Mouse (Mus musculus) olfactory bulb, adult 2 months (tissue): ENCODE data around the gene 1700125H20Rik.

Experiments used
- CTCF ChIP-seq: fragments of 200-500 bp; IDR thresholded peaks from 2 replicates; pipeline ENCODE4 v1.5.1; 2012; ENCODE audit warnings: low read depth, mild to moderate bottlenecking, low read length, moderate library complexity; ENCODE audit not compliant: insufficient read depth
- POLR2A ChIP-seq: fragments of 200-500 bp; IDR thresholded peaks from 2 replicates; pipeline ENCODE4 v1.6.1; 2012; ENCODE audit warnings: mild to moderate bottlenecking, low read depth, low read length, moderate library complexity; ENCODE audit not compliant: insufficient read depth

DNA sequence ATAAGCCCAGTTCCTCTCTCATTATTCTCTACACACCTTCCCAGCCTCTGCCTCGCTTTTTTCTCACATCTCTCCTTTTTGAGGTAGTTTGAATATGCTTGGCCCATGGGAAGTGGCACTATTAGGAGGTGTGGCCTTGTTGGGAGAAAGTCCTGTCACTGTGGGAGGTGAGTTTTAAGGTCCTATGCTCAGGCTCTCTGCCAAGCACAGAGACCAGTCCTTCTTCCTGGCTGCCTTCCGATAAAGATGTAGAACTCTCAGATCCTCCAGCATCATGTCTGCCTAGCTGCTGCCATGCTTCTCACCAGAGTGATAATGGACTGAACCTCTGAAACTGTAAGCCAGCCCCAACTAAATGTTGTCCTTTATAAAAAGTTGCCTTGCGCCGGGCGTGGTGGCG is 52.4 kb downstream of the 1700125H20Rik start:
- TF ChIP-seq POLR2A (no peak), CTCF (no peak)
